Mouse (Mus musculus): ENCODE measurements around the gene Tubd1. TPM values are rescaled to one million over a fixed set of nuclear protein-coding genes. Genes with fewer than 3 reads are reported as not detected.

Tubd1 gene
- 13.5 and 13.8 TPM in 2 replicates for polyA plus RNA-seq (2015; fragmentation: Nextera tagmentation; extraction: Ambion mirVana)

GRCm38 (mm10) chr11:86544639-86545299, at the start of gene Tubd1, which contains the start of gene Rps6kb1:
Gene Tubd1, plus strand, starts transcription at chr11:86544991.
Gene Rps6kb1, minus strand, starts transcription at chr11:86544805.
- peak; percentile 96 for ATAC-seq (ENCODE audit: insufficient number of reproducible peaks, insufficient read depth, low FRiP score, low TSS enrichment, low read depth)
- H3K9me3 ChIP-seq = no peaks in the 10 kb centered on the region
- peak within 1 kb of the TSS; percentile 83 for H3K27ac ChIP-seq
- H3K4me1 ChIP-seq = peaks cover 25% of the 10 kb centered on the region
- H3K9ac ChIP-seq = peak within 1 kb of the TSS; percentile 94
- H3K36me3 ChIP-seq = peaks cover 6% of the 10 kb centered on the region
- H3K4me2 ChIP-seq = peak within 1 kb of the TSS; percentile 80
- no peaks in the 10 kb centered on the region for H3K27me3 ChIP-seq
- H3K4me3 ChIP-seq = peak within 1 kb of the TSS; percentile 94
- under 1% methylated on average over 43 of the region's 43 CpGs for WGBS

GRCm38 (mm10) chr11:86497356-86497755, 47.4 kb upstream of the Tubd1 start:
- no peaks in the 10 kb centered on the region for H3K27me3 ChIP-seq
- no peaks in the 10 kb centered on the region for H3K4me1 ChIP-seq
- H3K4me3 ChIP-seq = no peak overlapping the region
- no peaks in the 10 kb centered on the region for H3K9me3 ChIP-seq
- H3K36me3 ChIP-seq = peaks cover 35% of the 10 kb centered on the region
- 86% methylated on average over 1 of the region's 1 CpGs for WGBS
- no peak overlapping the region for H3K9ac ChIP-seq
- no peak overlapping the region for H3K27ac ChIP-seq
- ATAC-seq (ENCODE audit: insufficient number of reproducible peaks, insufficient read depth, low FRiP score, low TSS enrichment, low read depth) = no peak
- no peak overlapping the region for H3K4me2 ChIP-seq

- ATAC-seq (ENCODE audit: insufficient number of reproducible peaks, insufficient read depth, low FRiP score, low TSS enrichment, low read depth) = no peak
- Histone ChIP-seq H3K9me3 (no peaks in the 10 kb centered on the region), H3K36me3 (peaks cover 34% of the 10 kb centered on the region), H3K9ac (no peak overlapping the region), H3K4me3 (no peak overlapping the region), H3K27me3 (no peaks in the 10 kb centered on the region), H3K4me2 (no peak overlapping the region), H3K27ac (no peak overlapping the region), H3K4me1 (no peaks in the 10 kb centered on the region)
- WGBS = 73% methylated on average over 3 of the region's 3 CpGs
These were observed 46.9 kb upstream of the Tubd1 start for GRCm38 (mm10) chr11:86497908-86498307.

- no peak overlapping the region for H3K4me3 ChIP-seq
- ATAC-seq (ENCODE audit: insufficient number of reproducible peaks, insufficient read depth, low FRiP score, low TSS enrichment, low read depth) = no peak
- no peaks in the 10 kb centered on the region for H3K27me3 ChIP-seq
- H3K4me2 ChIP-seq = no peak overlapping the region
- peaks cover 52% of the 10 kb centered on the region for H3K36me3 ChIP-seq
- H3K27ac ChIP-seq = no peak overlapping the region
- 84% methylated on average over 1 of the region's 1 CpGs for WGBS
- no peak overlapping the region for H3K9ac ChIP-seq
- no peaks in the 10 kb centered on the region for H3K9me3 ChIP-seq
- no peaks in the 10 kb centered on the region for H3K4me1 ChIP-seq
These were observed 44.0 kb upstream of the Tubd1 start for GRCm38 (mm10) chr11:86500795-86501194.

- Histone ChIP-seq H3K4me3 (no peak overlapping the region), H3K4me2 (no peak overlapping the region), H3K36me3 (peaks cover 55% of the 10 kb centered on the region), H3K27me3 (no peaks in the 10 kb centered on the region), H3K4me1 (no peaks in the 10 kb centered on the region), H3K9me3 (no peaks in the 10 kb centered on the region), H3K27ac (no peak overlapping the region), H3K9ac (no peak overlapping the region)
- 92% methylated on average over 2 of the region's 2 CpGs for WGBS
- no peak for ATAC-seq (ENCODE audit: insufficient number of reproducible peaks, insufficient read depth, low FRiP score, low TSS enrichment, low read depth)
These were observed 41.7 kb upstream of the Tubd1 start for GRCm38 (mm10) chr11:86503121-86503520.

- H3K4me1 ChIP-seq = no peaks in the 10 kb centered on the region
- no peak overlapping the region for H3K27ac ChIP-seq
- no peak overlapping the region for H3K9ac ChIP-seq
- 89% methylated on average over 2 of the region's 2 CpGs for WGBS
- H3K36me3 ChIP-seq = peaks cover 82% of the 10 kb centered on the region
- H3K9me3 ChIP-seq = no peaks in the 10 kb centered on the region
- no peak overlapping the region for H3K4me2 ChIP-seq
- H3K27me3 ChIP-seq = no peaks in the 10 kb centered on the region
- ATAC-seq (ENCODE audit: insufficient number of reproducible peaks, insufficient read depth, low FRiP score, low TSS enrichment, low read depth) = no peak
- H3K4me3 ChIP-seq = no peak overlapping the region
These were observed 37.5 kb upstream of the Tubd1 start for GRCm38 (mm10) chr11:86507334-86507733.

- Histone ChIP-seq H3K27me3 (no peaks in the 10 kb centered on the region), H3K4me2 (no peak overlapping the region), H3K9ac (no peak overlapping the region), H3K4me1 (no peaks in the 10 kb centered on the region), H3K27ac (no peak overlapping the region), H3K4me3 (no peak overlapping the region), H3K9me3 (no peaks in the 10 kb centered on the region), H3K36me3 (peaks cover 83% of the 10 kb centered on the region)
- 86% methylated on average over 2 of the region's 2 CpGs for WGBS
- ATAC-seq (ENCODE audit: insufficient number of reproducible peaks, insufficient read depth, low FRiP score, low TSS enrichment, low read depth) = no peak
These were observed 36.8 kb upstream of the Tubd1 start for GRCm38 (mm10) chr11:86507991-86508390.

- H3K4me2 ChIP-seq = no peak overlapping the region
- H3K4me3 ChIP-seq = no peak overlapping the region
- H3K36me3 ChIP-seq = peaks cover 69% of the 10 kb centered on the region
- H3K9me3 ChIP-seq = no peaks in the 10 kb centered on the region
- no peak for ATAC-seq (ENCODE audit: insufficient number of reproducible peaks, insufficient read depth, low FRiP score, low TSS enrichment, low read depth)
- 88% methylated on average over 3 of the region's 3 CpGs for WGBS
- no peaks in the 10 kb centered on the region for H3K27me3 ChIP-seq
- no peak overlapping the region for H3K9ac ChIP-seq
- no peak overlapping the region for H3K27ac ChIP-seq
- no peaks in the 10 kb centered on the region for H3K4me1 ChIP-seq
These were observed 28.2 kb upstream of the Tubd1 start for GRCm38 (mm10) chr11:86516620-86517019.

- Histone ChIP-seq H3K27ac (no peak overlapping the region), H3K4me1 (no peaks in the 10 kb centered on the region), H3K27me3 (no peaks in the 10 kb centered on the region), H3K4me3 (no peak overlapping the region), H3K4me2 (no peak overlapping the region), H3K9ac (no peak overlapping the region), H3K36me3 (peaks cover 69% of the 10 kb centered on the region), H3K9me3 (no peaks in the 10 kb centered on the region)
- ATAC-seq (ENCODE audit: insufficient number of reproducible peaks, insufficient read depth, low FRiP score, low TSS enrichment, low read depth) = no peak
- 66% methylated on average over 3 of the region's 3 CpGs for WGBS
These were observed 27.6 kb upstream of the Tubd1 start for GRCm38 (mm10) chr11:86517229-86517628.

GRCm38 (mm10) chr11:86519751-86520150, 25.0 kb upstream of the Tubd1 start:
- H3K27ac ChIP-seq = no peak overlapping the region
- no peaks in the 10 kb centered on the region for H3K4me1 ChIP-seq
- H3K27me3 ChIP-seq = no peaks in the 10 kb centered on the region
- no peaks in the 10 kb centered on the region for H3K9me3 ChIP-seq
- no peak overlapping the region for H3K9ac ChIP-seq
- H3K4me3 ChIP-seq = no peak overlapping the region
- no peak overlapping the region for H3K4me2 ChIP-seq
- WGBS = 91% methylated on average over 7 of the region's 7 CpGs
- ATAC-seq (ENCODE audit: insufficient number of reproducible peaks, insufficient read depth, low FRiP score, low TSS enrichment, low read depth) = no peak
- H3K36me3 ChIP-seq = peaks cover 78% of the 10 kb centered on the region

- no peaks in the 10 kb centered on the region for H3K9me3 ChIP-seq
- H3K27me3 ChIP-seq = no peaks in the 10 kb centered on the region
- H3K36me3 ChIP-seq = peaks cover 71% of the 10 kb centered on the region
- WGBS = 90% methylated on average over 4 of the region's 4 CpGs
- no peak overlapping the region for H3K4me2 ChIP-seq
- no peak overlapping the region for H3K27ac ChIP-seq
- no peak overlapping the region for H3K9ac ChIP-seq
- no peaks in the 10 kb centered on the region for H3K4me1 ChIP-seq
- H3K4me3 ChIP-seq = no peak overlapping the region
- no peak for ATAC-seq (ENCODE audit: insufficient number of reproducible peaks, insufficient read depth, low FRiP score, low TSS enrichment, low read depth)
These were observed 17.3 kb upstream of the Tubd1 start for GRCm38 (mm10) chr11:86527528-86527927.

- no peaks in the 10 kb centered on the region for H3K4me1 ChIP-seq
- 71% methylated on average over 1 of the region's 1 CpGs for WGBS
- no peak overlapping the region for H3K4me3 ChIP-seq
- no peak overlapping the region for H3K9ac ChIP-seq
- no peaks in the 10 kb centered on the region for H3K9me3 ChIP-seq
- H3K27me3 ChIP-seq = no peaks in the 10 kb centered on the region
- H3K27ac ChIP-seq = no peak overlapping the region
- peaks cover 48% of the 10 kb centered on the region for H3K36me3 ChIP-seq
- no peak overlapping the region for H3K4me2 ChIP-seq
- no peak for ATAC-seq (ENCODE audit: insufficient number of reproducible peaks, insufficient read depth, low FRiP score, low TSS enrichment, low read depth)
These were observed 12.0 kb upstream of the Tubd1 start for GRCm38 (mm10) chr11:86532834-86533233.

Measured in embryonic facial prominence, embryonic 13.5 days (tissue).